8 mouse cellular contexts compared by ENCODE assay signal in genomic region chrX:12133178-12133835, GRCm38 (mm10). TPM values are rescaled to one million over a fixed set of nuclear protein-coding genes. Genes with fewer than 3 reads are reported as not detected.
DNase-seq lines count a peak whose midpoint lies in the region; ATAC-seq lines count a peak whose summit lies in the region.

No protein-coding gene starts in this region.

- peaks cover 20% of the 10 kb centered on the region; the same call in 1 of the 2 replicates for H3K4me1 ChIP-seq in kidney, embryonic 14.5 days (ENCODE audit: control insufficient read depth, insufficient read depth, low read length)
- peaks cover 63% of the 10 kb centered on the region for H3K4me1 ChIP-seq in heart, embryonic 12.5 days (replicated peaks)
- H3K4me1 ChIP-seq in midbrain, embryonic 14.5 days (ENCODE audit: control insufficient read depth, insufficient read depth, low read length), result peaks cover 15% of the 10 kb centered on the region; the same call in 1 of the 2 replicates

- no peak for DNase-seq in kidney, adult 8-10 months
- DNase-seq in embryo, embryonic 11 days, result peak; percentile 87
- peak; percentile 74 to 85 for DNase-seq in kidney, postnatal 4 days
- peak; percentile 74 for DNase-seq in midbrain, embryonic 14.5 days
- DNase-seq in thymus, postnatal 4 days, result peak; percentile 61
- no peak for DNase-seq in right cerebral cortex, postnatal 36 days (ENCODE audit: low spot score in 2 of 2)

- peak; percentile 69 for ATAC-seq in kidney, embryonic 14.5 days (ENCODE audit: low FRiP score, low TSS enrichment)
- peak; percentile 58 for ATAC-seq in heart, embryonic 12.5 days (ENCODE audit: insufficient number of reproducible peaks, low FRiP score)
- 0 out of 2 replicates have a peak, but pooled peaks have one; percentile 1 for ATAC-seq in midbrain, embryonic 14.5 days (ENCODE audit: low FRiP score, low TSS enrichment)

- H3K4me3 ChIP-seq in kidney, embryonic 14.5 days (ENCODE audit: low read length), result peak overlapping the region; percentile 21
- peak overlapping the region; percentile 50 for H3K4me3 ChIP-seq in heart, embryonic 12.5 days
- 0 out of 2 replicates have a peak overlapping the region, but pooled peaks have one; percentile 19 for H3K4me3 ChIP-seq in midbrain, embryonic 14.5 days (replicated peaks; ENCODE audit: low read depth, low read length)

- peak overlapping the region; percentile 71; the same call in 1 of the 2 replicates for H3K27ac ChIP-seq in kidney, embryonic 14.5 days (ENCODE audit: low read depth, low read length)
- H3K27ac ChIP-seq in heart, embryonic 12.5 days (ENCODE audit: poor library complexity, severe bottlenecking), result peak overlapping the region; percentile 88
- H3K27ac ChIP-seq in midbrain, embryonic 14.5 days (replicated peaks; ENCODE audit: low read depth, low read length), result peak overlapping the region; percentile 45; the same call in 1 of the 2 replicates

- peak overlapping the region; percentile 61 for H3K4me2 ChIP-seq in kidney, embryonic 14.5 days (replicated peaks; ENCODE audit: low read depth, low read length)
- H3K4me2 ChIP-seq in heart, embryonic 12.5 days, result peak overlapping the region; percentile 86
- H3K4me2 ChIP-seq in midbrain, embryonic 14.5 days (ENCODE audit: low read length), result peak overlapping the region; percentile 70

- H3K9ac ChIP-seq in kidney, embryonic 14.5 days (ENCODE audit: low read depth, low read length), result peak overlapping the region; percentile 12; the same call in 1 of the 2 replicates
- peak overlapping the region; percentile 69 for H3K9ac ChIP-seq in heart, embryonic 12.5 days
- H3K9ac ChIP-seq in midbrain, embryonic 14.5 days (replicated peaks; ENCODE audit: low read length), result peak overlapping the region; percentile 45

- no peaks in the 10 kb centered on the region for H3K36me3 ChIP-seq in kidney, embryonic 14.5 days (ENCODE audit: control insufficient read depth, insufficient read depth, low read length)
- no peaks in the 10 kb centered on the region for H3K36me3 ChIP-seq in heart, embryonic 12.5 days
- H3K36me3 ChIP-seq in midbrain, embryonic 14.5 days (ENCODE audit: control insufficient read depth, insufficient read depth, low read length), result no peaks in the 10 kb centered on the region

- no peaks in the 10 kb centered on the region for H3K9me3 ChIP-seq in kidney, embryonic 14.5 days (ENCODE audit: control insufficient read depth, low read length)
- no peaks in the 10 kb centered on the region for H3K9me3 ChIP-seq in heart, embryonic 12.5 days (replicated peaks)
- H3K9me3 ChIP-seq in midbrain, embryonic 14.5 days (ENCODE audit: control insufficient read depth, low read length), result no peaks in the 10 kb centered on the region

- H3K27me3 ChIP-seq in kidney, embryonic 14.5 days (ENCODE audit: control insufficient read depth, insufficient read depth, low read length), result peaks cover 52% of the 10 kb centered on the region
- peaks cover 94% of the 10 kb centered on the region for H3K27me3 ChIP-seq in heart, embryonic 12.5 days (replicated peaks)
- peaks cover 27% of the 10 kb centered on the region for H3K27me3 ChIP-seq in midbrain, embryonic 14.5 days (ENCODE audit: control insufficient read depth, insufficient read depth, low read length)

- 1% methylated on average over 44 of the region's 49 CpGs for WGBS in kidney, embryonic 14.5 days
- 1% methylated on average over 48 of the region's 49 CpGs for WGBS in heart, embryonic 12.5 days
- 5% methylated on average over 49 of the region's 49 CpGs for WGBS in midbrain, embryonic 14.5 days

RNA-seq across cellular contexts. Expression of gene Bcor, which starts 26.8 kb away (rescaled TPM):
- polyA plus RNA-seq in kidney, embryonic 14.5 days (2014; fragmentation: Nextera tagmentation; extraction: Ambion mirVana), result 16.3 and 24.1 TPM in 2 replicates
- 20.3 and 23.4 TPM in 2 replicates for polyA plus RNA-seq in heart, embryonic 12.5 days (2016; fragmentation: Nextera tagmentation; extraction: Ambion mirVana)
- 20.8 and 26.6 TPM in 2 replicates for polyA plus RNA-seq in midbrain, embryonic 14.5 days (2014; fragmentation: Nextera tagmentation; extraction: Ambion mirVana)

Comparison
In these comparisons a context has a peak if more than half of its experiments do, and no peak if none do; other contexts are left out.
1. DNase-seq: peak in embryo, embryonic 11 days (single experiment), kidney, postnatal 4 days (2 of 2), midbrain, embryonic 14.5 days (single experiment) and thymus, postnatal 4 days (single experiment); none in kidney, adult 8-10 months (0 of 2) and right cerebral cortex, postnatal 36 days (0 of 2).
2. ATAC-seq: peak in every context shown above with its lines; median percentile 69 in kidney, embryonic 14.5 days; 58 in heart, embryonic 12.5 days; 1 in midbrain, embryonic 14.5 days.
3. H3K9ac ChIP-seq: peak in every context shown above with its lines; median percentile 69 in heart, embryonic 12.5 days; 45 in midbrain, embryonic 14.5 days; 12 in kidney, embryonic 14.5 days.
4. Peak in every context shown above with its lines, with median percentiles within 50 percentile points of each other: H3K27ac ChIP-seq, H3K4me2 ChIP-seq and H3K4me3 ChIP-seq.